Mouse (Mus musculus) fibroblast of lung, adult 2 months (primary cell): ENCODE data around the gene Wdr4.

ENCODE experiments used
- DNase-seq: peaks from one replicate; pipeline ENCODE4 v3.0.0-alpha.2; 2011; ENCODE audit warnings: low read depth

Gene Wdr4

GRCm38 (mm10) chr17:31497726-31498125 is 22.1 kb downstream of the Wdr4 start:
- no peak for DNase-seq

GRCm38 (mm10) chr17:31494989-31495388 is 24.8 kb downstream of the Wdr4 start:
- DNase-seq = no peak

- peak; percentile 24 for DNase-seq
Measured at GRCm38 (mm10) chr17:31492416-31492815, 27.4 kb downstream of the Wdr4 start.

DNA sequence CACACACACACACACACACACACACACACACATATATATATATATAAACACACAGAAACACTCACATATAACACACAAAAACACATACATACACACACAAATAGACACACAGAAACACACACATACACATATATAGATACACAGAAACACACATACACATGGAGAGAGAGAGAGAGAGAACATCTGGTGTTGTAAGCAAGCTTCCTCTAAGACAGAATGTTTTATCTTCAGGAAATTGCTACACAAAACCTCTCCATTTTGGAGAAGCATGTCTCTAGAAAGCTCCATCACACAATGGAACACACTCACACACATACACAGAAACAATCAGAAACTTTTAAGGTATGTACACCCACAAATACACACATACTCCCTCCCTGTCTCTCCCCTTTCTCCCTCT is 28.4 kb downstream of the Wdr4 start:
- no peak for DNase-seq

DNA sequence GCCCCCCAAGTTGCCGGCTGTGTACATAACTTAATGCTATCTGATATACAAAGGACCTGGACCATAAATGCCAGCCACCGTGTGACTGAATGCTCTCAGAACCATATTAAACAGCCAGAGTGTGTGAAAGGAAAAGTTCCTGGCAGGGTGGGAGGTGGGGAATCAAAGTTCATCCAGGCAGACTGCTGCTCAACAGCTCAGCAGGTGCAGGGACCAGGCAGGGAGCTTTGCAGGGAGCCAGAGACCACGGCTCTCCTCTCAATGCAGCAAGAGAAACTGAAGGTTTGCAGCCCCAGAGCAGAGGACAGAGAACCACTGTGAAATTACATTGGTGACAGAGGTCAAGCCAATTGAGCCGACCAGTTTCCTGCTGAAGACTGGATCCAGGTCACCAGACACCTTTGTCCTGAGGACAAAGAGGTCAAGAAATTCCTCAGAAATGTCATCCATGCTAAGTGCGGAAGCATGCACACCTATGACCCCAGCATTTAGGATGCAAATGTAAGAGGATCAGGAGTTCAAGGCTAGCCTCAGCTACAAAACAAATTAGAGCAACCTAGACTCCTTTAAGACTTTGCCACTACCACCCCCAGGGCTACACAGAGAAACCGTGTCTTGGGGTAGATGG is 32.2 kb downstream of the Wdr4 start:
- no peak for DNase-seq

DNA sequence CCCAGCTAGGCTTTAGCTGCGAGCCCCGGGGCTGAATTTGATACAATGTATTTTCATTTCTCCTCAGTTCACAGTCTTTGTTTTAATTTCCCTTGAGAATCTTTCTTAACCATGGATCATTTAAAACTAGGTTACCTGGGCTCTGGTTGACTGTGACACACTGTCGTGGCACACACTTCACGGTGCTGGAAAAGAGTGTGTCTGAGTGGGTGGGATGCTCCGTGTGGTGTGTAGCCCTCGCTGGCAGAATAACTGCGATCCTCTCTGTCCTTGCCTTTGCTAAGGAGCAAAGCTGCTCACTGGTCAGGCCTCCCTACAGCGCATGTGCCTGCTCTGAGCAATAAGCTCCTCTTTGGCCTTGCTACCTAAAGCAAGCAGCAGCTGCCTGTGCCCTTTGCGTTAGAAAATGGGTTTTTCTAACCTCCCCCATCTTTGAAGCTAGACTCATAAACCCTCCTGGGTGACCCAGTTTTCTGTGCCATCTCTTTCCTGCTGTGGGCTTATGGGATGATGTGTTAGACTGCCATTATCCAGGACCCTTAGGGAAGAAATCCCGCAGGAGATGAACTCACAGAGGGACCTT is 33.1 kb downstream of the Wdr4 start:
- DNase-seq = no peak

DNA sequence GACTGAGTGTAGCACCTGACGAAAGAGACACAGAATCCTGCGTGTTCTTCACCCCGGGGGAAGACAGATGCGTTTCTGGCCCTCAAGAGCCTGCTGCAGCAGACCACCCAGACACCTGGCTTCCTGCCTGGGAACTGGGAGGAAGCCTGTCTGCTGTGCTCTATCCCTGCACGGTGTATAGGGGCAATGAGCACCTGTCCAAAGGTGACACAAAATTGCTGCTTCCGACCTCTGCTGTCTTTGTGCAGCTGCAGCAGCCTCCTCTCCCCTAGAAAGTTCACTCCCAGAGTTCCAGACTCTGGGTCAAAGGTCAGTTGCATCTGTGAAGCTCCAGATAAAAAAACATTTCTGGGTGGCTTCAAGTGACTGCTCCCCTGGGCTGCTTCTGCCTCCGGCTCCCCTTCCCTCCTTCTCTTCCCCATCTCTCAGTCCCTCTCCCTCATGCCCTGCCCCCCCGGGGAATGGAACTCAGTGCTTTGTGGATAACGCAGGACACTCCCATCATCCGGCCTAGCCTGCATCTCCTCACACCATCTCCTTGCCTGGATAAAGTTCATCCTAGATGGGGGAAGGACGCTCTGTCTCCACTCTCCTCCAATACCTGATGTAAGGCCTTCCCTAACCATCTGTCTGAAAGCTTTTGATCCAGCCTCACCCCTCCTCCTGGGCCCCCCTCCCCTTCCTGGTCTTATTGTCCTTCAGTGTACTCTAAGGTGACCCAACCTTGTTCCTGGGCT is 40.5 kb downstream of the Wdr4 start:
- no peak for DNase-seq

DNA sequence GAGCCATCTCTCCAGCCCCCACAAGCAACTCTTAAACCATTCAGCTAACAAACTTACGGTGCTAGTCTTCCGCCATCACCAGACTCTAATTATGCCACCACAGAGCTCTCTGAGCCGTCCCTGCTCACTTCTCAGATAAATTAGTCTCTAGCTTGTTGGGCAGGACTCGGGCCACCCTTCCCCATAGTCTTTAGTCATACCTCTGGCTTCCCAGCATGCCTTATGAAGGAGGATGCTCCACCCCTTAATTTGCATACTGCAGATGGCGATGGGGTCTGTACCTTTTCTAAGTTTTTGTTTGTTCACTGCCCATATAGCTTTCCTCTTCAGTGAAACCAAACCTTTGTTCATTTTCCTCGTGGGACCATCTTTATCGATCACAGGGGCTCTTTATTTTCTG is 41.2 kb downstream of the Wdr4 start:
- DNase-seq = no peak

DNA sequence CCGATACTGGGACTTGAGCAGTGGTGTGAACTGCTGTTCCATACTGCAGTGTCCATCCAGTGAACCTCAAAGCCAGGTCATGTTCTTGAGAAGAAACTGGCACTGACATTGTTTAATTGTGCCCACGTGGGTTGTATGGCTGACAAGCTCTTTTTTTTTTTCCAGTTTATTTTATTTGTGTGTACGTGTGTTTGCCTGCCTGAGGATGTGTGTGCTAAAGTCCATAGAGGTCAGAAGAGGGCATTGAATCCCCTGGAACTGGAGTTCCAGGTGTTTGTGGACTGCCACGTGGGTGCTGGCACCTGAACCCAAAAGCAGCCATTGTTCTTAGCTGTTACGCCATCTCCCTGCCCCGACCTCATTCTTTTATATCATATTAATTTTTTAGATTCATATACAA is 45.4 kb downstream of the Wdr4 start:
- DNase-seq = no peak

DNA sequence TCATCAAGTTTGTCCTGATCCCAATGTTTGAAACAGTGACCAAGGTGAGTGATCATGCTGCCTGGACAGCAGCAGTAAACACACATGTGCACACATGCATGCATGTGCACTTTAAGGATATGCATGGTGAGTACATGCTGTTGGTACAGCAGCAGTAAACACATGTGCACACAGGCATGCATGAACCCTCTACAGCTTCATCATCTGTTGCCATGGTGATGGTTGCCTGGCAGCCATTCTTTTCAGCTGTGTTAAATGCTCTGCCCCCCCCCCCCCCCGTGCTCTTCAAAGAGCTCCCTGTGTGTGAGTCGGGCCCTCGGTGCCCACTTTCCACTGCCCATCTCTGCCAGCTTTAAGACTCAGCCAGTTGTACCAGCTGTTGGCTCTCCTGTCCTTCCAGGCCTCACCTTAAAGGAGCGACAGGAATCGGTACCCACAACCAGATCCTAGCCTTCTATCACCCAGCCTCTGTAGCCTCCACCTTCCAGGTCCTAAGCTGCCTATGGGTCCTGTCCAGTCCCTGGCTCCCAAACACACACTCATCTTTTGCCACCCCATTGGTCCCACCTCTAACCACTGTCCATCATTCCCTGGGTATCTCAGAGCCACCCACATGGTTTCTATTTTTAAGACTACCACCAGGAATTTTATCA is 48.9 kb downstream of the Wdr4 start:
- no peak for DNase-seq

DNA sequence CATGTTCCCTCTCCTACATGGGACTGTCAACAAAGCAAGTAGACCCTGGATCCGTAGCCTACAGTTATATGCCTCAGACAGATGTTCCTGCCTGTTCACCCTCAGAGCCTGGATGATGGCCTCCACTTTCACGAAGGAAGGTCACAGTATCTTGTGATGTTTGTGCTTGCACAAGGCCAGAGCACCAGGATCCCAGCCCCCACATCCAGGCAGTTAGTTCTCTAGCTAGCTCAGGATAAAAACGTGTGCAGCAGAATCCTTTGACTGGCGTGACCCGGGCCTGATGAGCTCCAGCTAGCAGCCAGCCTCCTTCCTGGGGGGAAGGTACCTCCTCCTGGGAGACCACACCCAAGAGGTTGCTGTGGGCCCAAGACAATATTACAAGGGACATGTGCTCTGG is 51.3 kb downstream of the Wdr4 start:
- no peak for DNase-seq

DNA sequence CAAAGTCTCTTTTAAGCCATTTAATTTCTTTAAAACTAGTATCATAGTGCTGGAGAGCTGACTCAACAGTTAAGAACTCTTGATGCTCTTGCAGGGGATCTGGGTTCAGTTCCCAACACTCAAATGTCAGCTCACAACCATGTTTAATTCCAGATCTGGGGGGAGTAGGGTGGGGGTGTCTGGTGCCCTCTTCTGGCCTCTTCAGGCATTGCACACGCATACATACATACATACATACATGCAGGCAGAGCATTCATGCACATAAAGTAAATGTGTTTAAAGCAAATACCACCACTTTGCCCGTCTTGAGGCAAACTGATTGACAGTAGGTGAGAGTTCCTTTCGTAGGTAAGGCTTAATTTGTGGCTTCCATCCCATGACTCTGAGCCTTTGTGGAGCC is 52.9 kb downstream of the Wdr4 start:
- DNase-seq = no peak

DNA sequence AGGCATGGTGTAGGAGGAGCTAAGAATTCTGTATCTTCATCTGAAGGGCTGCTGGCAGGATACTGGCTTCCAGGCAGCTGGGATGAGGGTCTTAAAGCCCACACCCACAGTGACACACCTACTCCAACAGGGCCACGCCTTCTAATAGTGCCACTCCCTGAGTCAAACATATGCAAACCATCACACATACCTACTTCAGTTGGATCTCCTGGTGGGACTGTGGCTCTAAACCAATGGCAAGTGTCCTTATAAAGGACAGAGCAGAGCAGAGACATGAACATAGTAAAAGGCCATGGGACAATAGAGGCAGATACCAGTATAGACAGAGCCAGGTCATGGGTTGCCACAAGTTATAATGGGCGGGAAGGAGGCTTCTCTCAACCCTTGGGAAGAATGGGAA is 57.3 kb downstream of the Wdr4 start:
- no peak for DNase-seq

- no peak for DNase-seq
Measured at GRCm38 (mm10) chr17:31460416-31460815, 59.4 kb downstream of the Wdr4 start.

DNA sequence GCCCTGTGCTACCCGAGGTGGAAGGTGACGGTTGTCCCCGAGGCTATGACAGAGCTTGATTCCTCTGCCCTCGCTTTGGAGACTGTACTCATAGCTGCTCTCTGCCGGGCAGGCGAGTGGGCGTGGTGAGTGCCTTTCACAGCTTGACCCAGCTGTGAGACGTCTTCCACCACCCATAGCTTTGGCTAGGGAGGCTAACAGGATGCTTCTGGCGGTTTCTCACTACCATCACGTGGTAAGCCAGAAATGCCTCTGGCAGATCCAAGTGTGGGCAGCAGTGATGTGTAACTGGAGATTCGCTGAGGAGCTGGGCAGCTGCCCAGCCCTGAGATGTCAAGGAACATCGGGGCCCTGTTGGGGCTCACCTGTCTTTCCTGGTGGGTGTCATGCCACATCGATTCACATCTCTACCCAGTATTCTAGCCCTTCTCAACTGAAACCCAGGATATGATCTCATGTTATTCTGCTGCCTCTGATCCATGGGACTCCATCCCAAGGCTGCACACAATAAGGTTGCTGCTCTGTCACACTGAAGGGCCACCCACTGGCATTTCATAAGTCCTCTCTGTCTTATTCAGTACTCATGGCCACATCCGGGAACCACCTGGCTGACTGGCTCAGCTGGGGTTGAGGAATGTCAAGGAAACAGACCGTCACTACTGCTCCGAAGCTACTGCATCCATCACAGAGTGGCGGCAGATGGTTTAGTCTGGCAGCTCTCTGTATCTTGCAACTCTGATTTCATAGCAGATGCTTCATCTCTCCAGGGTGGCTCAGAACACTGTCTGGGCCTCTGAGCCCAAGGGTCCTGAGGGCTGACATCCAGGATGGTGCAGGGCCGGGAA is 62.8 kb downstream of the Wdr4 start:
- DNase-seq = no peak

- DNase-seq = no peak
Measured at GRCm38 (mm10) chr17:31454056-31454455, 65.7 kb downstream of the Wdr4 start.

DNA sequence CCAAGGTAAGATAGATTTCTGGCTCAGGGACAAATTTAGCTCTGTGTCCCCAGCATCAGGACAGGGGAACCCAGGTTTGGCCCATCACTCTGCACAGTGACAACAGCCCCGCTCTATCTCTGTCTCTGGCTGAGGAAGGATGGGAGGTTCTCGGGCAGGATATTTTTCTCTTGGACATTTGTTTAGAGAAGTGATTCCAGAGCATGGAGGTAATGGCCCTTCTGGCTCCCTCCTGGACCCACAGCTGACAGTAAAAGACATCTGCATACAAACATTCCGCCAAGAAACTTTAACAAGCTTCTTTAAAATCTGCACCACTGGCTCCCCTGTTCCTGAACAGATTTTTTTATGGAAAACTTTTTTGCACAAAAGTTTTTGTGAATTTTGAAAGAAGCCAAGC is 66.3 kb downstream of the Wdr4 start:
- no peak for DNase-seq

- DNase-seq = no peak
Measured at GRCm38 (mm10) chr17:31452816-31453215, 67.0 kb downstream of the Wdr4 start.

DNA sequence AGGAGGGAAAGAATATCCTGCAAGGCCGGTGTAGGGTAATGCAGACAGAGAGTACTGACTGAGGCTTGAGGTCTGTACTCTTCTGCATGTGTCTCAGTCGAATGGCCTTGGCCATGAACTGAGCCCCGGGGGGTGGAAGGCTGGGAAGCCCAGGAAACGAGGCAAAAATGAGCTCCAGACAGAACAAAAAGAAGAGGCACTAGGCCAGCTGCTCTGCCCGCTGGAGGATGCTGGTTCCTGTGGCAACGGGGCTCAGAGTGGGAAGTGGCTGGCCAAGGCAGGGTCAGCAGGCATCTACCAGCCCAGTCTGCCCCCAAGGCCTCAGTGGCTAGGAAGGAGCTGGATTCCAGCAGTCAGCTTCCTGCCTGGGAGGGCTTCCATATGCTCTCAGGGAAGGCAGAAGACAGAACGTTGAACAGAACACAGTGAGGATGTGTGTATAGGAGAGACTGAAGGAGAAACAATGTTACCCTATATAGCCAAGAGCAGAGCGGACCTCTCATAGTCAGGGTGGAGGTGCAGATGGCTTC is 68.5 kb downstream of the Wdr4 start:
- no peak for DNase-seq

DNA sequence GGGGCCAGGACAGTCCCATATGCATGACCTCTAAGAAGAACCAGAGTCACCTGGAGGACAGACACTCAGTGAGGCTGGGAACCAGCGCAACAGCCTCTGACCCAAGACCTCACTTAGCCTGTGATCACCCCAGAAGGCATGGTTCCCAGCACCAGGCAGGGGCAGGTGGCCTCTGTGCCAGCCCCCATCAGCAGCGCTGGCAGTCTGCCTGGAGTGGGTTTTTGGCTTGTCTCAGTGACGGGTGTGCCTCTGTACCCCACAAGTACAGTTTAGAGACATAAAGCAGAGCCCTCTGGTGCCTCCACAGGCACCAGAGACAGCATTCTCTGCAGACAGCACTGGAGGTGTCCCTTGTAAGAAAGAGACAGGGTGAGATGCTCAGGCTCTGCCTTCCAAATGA is 69.6 kb downstream of the Wdr4 start:
- no peak for DNase-seq

DNA sequence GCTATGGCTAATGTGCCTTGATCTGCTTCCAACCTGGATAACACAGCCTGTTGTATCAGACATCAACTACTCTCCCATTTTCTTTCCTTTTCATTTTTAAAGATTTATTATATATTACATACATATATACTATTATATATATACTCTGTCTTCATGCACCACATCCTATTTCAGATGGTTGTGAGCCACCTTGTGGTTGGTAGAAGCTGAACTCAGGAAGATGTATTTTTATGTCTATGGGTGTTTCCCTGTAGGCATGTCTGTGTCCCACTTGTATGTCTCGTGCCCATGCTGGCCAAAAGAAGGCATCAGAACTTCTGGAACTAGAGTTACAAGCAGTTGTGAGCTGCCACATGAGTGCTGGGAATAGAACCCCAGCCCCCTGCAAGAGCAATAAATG is 71.3 kb downstream of the Wdr4 start:
- no peak for DNase-seq

GRCm38 (mm10) chr17:31447766-31448165 is 72.0 kb downstream of the Wdr4 start:
- no peak for DNase-seq
